Mouse (Mus musculus): ENCODE measurements around the gene Fam114a1. TPM values are rescaled to one million over a fixed set of nuclear protein-coding genes. Genes with fewer than 3 reads are reported as not detected.

Fam114a1 gene
- polyA plus RNA-seq, 1 experiment from 2014 or later: 14.8 TPM

DNA sequence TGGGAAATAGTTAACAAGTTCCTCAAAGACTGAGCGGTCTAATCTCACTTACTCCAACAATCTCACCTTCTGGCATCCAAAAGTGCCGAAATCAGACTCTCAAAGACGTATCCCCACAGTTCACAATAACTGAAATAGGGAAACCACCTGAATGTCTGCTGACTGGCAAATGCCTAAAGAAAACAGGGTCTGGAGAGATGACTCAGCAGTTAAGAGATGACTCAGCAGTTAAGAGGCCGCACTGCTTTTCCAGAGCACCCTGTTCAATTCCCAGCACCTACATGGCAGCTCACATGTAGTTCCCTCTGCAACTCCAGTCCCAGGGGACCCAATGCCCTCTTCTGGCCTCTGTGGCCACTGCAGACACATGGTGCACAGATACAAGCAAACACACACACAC, 108.2 kb downstream of the Fam114a1 start:
- ATAC-seq (ENCODE audit: low FRiP score) (no peak), DNase-seq (ENCODE audit: low spot score, missing footprints) (no peak)
- H3K9ac ChIP-seq (ENCODE audit: low read length): no peak overlapping the region
- no peak overlapping the region for H3K4me2 ChIP-seq
- no peaks in the 10 kb centered on the region for H3K4me1 ChIP-seq (ENCODE audit: control insufficient read depth, insufficient read depth, low read length)
- H3K36me3 ChIP-seq (ENCODE audit: control insufficient read depth, insufficient read depth, low read length): no peaks in the 10 kb centered on the region
- H3K4me3 ChIP-seq (ENCODE audit: low read depth, low read length): no peak overlapping the region
- no peaks in the 10 kb centered on the region for H3K9me3 ChIP-seq (ENCODE audit: control insufficient read depth, low read length)
- H3K27me3 ChIP-seq (ENCODE audit: control insufficient read depth, insufficient read depth, low read length): no peaks in the 10 kb centered on the region
- no peak overlapping the region for H3K27ac ChIP-seq (ENCODE audit: low read depth, low read length)
- 97% methylated on average over 4 of the region's 4 CpGs for WGBS

DNA sequence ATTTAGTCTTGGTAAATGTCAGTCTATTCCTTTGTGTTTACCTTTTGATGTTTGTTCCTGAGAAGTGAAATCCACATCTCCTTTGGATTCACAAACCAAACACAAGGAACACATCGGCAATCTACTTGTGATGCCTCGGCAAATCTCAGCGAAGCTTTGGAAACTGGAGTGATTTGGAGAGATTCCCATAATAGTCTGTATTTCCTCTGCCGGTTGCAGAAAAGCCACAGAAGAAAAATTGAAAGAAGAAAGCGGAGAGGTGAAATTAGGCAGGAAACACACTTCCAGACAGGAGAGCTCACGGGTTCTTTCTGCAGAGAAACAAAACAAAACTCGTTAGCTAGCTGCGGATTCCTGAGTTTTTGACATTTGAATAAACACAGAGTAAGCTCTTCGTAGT, 110.0 kb downstream of the Fam114a1 start:
- no peaks in the 10 kb centered on the region for H3K36me3 ChIP-seq (ENCODE audit: control insufficient read depth, insufficient read depth, low read length)
- H3K4me3 ChIP-seq (ENCODE audit: low read depth, low read length): no peak overlapping the region
- ATAC-seq (ENCODE audit: low FRiP score) (no peak), DNase-seq (ENCODE audit: low spot score, missing footprints) (no peak)
- no peaks in the 10 kb centered on the region for H3K27me3 ChIP-seq (ENCODE audit: control insufficient read depth, insufficient read depth, low read length)
- no peak overlapping the region for H3K4me2 ChIP-seq
- H3K9me3 ChIP-seq (ENCODE audit: control insufficient read depth, low read length): no peaks in the 10 kb centered on the region
- no peaks in the 10 kb centered on the region for H3K4me1 ChIP-seq (ENCODE audit: control insufficient read depth, insufficient read depth, low read length)
- no peak overlapping the region for H3K9ac ChIP-seq (ENCODE audit: low read length)
- WGBS: 81% methylated on average over 9 of the region's 9 CpGs
- H3K27ac ChIP-seq (ENCODE audit: low read depth, low read length): no peak overlapping the region

DNA sequence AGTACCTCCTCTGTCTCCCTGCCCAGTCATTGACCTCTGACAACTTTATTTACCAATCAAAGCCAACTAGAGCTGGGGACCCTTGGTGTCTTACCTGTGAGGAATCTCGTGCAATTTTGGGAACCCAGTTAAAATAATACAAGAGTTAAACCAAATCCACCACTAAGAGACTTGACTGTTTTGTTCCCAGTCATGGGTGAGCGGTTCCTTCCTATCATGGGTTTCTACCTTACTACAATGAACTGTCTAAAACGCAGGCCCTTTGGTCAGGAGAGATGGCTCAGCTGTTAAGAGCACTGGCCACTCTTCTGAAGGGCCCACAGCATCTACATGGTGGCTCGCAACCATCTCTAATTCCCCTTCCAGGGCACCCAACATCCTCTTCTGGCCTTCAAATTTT, 112.0 kb downstream of the Fam114a1 start:
- no peak overlapping the region for H3K9ac ChIP-seq (ENCODE audit: low read length)
- no peaks in the 10 kb centered on the region for H3K36me3 ChIP-seq (ENCODE audit: control insufficient read depth, insufficient read depth, low read length)
- H3K4me2 ChIP-seq: no peak overlapping the region
- H3K27ac ChIP-seq (ENCODE audit: low read depth, low read length): no peak overlapping the region
- WGBS: 71% methylated on average over 4 of the region's 4 CpGs
- no peaks in the 10 kb centered on the region for H3K9me3 ChIP-seq (ENCODE audit: control insufficient read depth, low read length)
- H3K4me3 ChIP-seq (ENCODE audit: low read depth, low read length): no peak overlapping the region
- no peak for ATAC-seq (ENCODE audit: low FRiP score)
- peak; percentile 59 for DNase-seq (ENCODE audit: low spot score, missing footprints)
- no peaks in the 10 kb centered on the region for H3K4me1 ChIP-seq (ENCODE audit: control insufficient read depth, insufficient read depth, low read length)
- H3K27me3 ChIP-seq (ENCODE audit: control insufficient read depth, insufficient read depth, low read length): no peaks in the 10 kb centered on the region

DNA sequence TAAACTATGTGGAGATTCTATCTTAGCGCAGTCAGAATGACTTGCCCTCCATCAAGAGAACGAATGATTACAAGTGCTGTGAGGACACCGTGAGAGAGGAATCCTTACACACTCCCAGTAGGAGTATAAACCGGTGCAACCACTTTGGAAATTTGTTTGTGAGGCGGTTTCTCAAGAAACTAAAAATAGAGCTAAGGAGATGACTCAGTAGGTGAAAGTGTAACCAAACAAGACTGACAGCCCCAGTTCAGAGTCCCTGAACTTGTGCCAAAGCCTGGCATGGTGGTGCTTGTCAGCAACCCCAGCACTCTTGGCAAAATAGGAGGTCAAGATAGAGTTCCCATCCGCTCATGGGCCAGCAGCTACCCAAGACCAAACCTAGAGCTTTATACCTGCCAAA, 116.7 kb downstream of the Fam114a1 start:
- WGBS: 90% methylated on average over 6 of the region's 6 CpGs
- DNase-seq (ENCODE audit: low spot score, missing footprints): peak; percentile 35
- no peak overlapping the region for H3K27ac ChIP-seq (ENCODE audit: low read depth, low read length)
- H3K9ac ChIP-seq (ENCODE audit: low read length): no peak overlapping the region
- H3K9me3 ChIP-seq (ENCODE audit: control insufficient read depth, low read length): no peaks in the 10 kb centered on the region
- H3K27me3 ChIP-seq (ENCODE audit: control insufficient read depth, insufficient read depth, low read length): no peaks in the 10 kb centered on the region
- H3K4me1 ChIP-seq (ENCODE audit: control insufficient read depth, insufficient read depth, low read length): no peaks in the 10 kb centered on the region
- no peak overlapping the region for H3K4me3 ChIP-seq (ENCODE audit: low read depth, low read length)
- H3K4me2 ChIP-seq: no peak overlapping the region
- no peak for ATAC-seq (ENCODE audit: low FRiP score)
- no peaks in the 10 kb centered on the region for H3K36me3 ChIP-seq (ENCODE audit: control insufficient read depth, insufficient read depth, low read length)

DNA sequence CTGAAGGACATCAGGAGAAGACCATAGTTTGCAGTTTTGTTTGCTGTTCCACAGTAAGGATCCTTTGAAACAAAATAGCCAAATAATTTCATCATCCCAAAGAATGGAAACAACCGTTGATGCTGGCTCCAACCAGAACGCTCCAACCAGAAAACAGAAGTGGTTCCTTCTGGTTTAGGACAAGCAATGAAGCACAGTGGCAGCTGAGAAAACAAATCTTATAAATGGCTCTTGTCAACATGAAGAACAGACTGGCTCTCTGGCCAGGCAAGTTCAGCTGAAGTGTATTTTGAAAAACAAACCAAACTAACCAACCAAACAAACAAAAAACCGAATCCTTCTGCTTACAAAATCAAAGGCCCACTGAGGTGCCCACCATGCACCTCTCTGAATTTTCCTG, 119.8 kb downstream of the Fam114a1 start:
- Histone ChIP-seq H3K4me3 (ENCODE audit: low read depth, low read length) (no peak overlapping the region), H3K9me3 (ENCODE audit: control insufficient read depth, low read length) (no peaks in the 10 kb centered on the region), H3K9ac (ENCODE audit: low read length) (no peak overlapping the region), H3K36me3 (ENCODE audit: control insufficient read depth, insufficient read depth, low read length) (no peaks in the 10 kb centered on the region), H3K27me3 (ENCODE audit: control insufficient read depth, insufficient read depth, low read length) (no peaks in the 10 kb centered on the region), H3K4me2 (no peak overlapping the region), H3K4me1 (ENCODE audit: control insufficient read depth, insufficient read depth, low read length) (no peaks in the 10 kb centered on the region), H3K27ac (ENCODE audit: low read depth, low read length) (no peak overlapping the region)
- DNase-seq (ENCODE audit: low spot score, missing footprints): no peak
- ATAC-seq (ENCODE audit: low FRiP score): no peak
- WGBS: 72% methylated on average over 3 of the region's 3 CpGs

DNA sequence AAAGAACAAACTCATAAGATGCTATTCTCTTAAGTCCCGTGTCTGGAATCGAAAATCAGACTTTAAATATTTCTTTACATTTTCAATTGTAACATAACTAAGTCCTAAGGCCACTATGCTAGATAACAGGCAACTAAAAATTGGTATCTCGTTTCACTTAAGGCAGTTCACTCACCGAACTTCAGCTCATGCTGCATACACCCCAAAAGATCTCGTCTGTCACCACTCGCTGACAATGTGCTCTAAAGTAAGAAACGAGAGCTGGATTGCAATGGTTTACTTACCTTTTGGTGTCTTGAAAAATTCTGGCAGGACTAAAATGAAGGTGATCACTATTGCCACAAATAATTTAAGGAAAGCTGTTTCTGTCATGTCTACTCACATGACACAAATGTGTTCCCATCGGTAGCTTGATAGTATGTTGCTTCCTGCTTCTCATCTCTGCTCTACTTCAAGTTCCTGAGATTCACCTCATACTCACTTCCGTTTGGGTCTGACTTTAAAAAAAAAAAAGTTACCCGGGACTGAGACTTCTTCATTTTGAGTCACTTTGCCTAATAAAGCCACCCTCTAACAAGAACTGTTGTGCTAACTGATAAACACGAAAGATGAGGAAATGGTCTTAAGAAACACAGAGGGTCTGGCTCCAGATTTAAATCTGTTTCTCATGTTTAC, 121.5 kb downstream of the Fam114a1 start:
- 81% methylated on average over 11 of the region's 11 CpGs for WGBS
- H3K9ac ChIP-seq (ENCODE audit: low read length): no peak overlapping the region

More for the DNA sequence above, 121.5 kb downstream of the Fam114a1 start:
- no peaks in the 10 kb centered on the region for H3K9me3 ChIP-seq (ENCODE audit: control insufficient read depth, low read length)
- no peak for DNase-seq (ENCODE audit: low spot score, missing footprints)
- H3K4me3 ChIP-seq (ENCODE audit: low read depth, low read length): no peak overlapping the region
- no peaks in the 10 kb centered on the region for H3K4me1 ChIP-seq (ENCODE audit: control insufficient read depth, insufficient read depth, low read length)
- ATAC-seq (ENCODE audit: low FRiP score): no peak
- H3K4me2 ChIP-seq: no peak overlapping the region
- H3K36me3 ChIP-seq (ENCODE audit: control insufficient read depth, insufficient read depth, low read length): no peaks in the 10 kb centered on the region
- no peak overlapping the region for H3K27ac ChIP-seq (ENCODE audit: low read depth, low read length)
- H3K27me3 ChIP-seq (ENCODE audit: control insufficient read depth, insufficient read depth, low read length): no peaks in the 10 kb centered on the region

MicroRNAs within 50 kb of the gene (microRNA counts, 519-probe panel; counts per million panel counts)
- microRNA mmu-miR-574-3p (1,466 counts per million, percentile 2 among the panel's probes with 10 or more counts), microRNA mmu-miR-574-5p (not detected)

Small RNAs within 50 kb of the gene (microRNA-seq; reads per million reads assigned to microRNA genes)
- 84.7 reads per million, percentile 51 among the genes with 10 or more reads in this experiment for gene Mir574

Other genes starting within 250 kb of the Fam114a1 start
- 34.8 and 37.7 TPM in 2 replicates for gene Klf3, start 166.7 kb upstream of the Fam114a1 start, polyA plus RNA-seq (2014; fragmentation: Nextera tagmentation; extraction: Ambion mirVana)
- 0.62 and 0.85 TPM in 2 replicates for gene Tlr1, start 36.5 kb upstream of the Fam114a1 start, polyA plus RNA-seq (2014; fragmentation: Nextera tagmentation; extraction: Ambion mirVana)
- gene Tlr6, start 10.0 kb upstream of the Fam114a1 start, polyA plus RNA-seq (2014; fragmentation: Nextera tagmentation; extraction: Ambion mirVana): 0.33 and 0.41 TPM in 2 replicates
- gene Tmem156, start 122.1 kb downstream of the Fam114a1 start, polyA plus RNA-seq (2014; fragmentation: Nextera tagmentation; extraction: Ambion mirVana): 0.19 TPM in 1 of 2 replicates, not detected in the other
- gene Klhl5, start 137.5 kb downstream of the Fam114a1 start, polyA plus RNA-seq (2014; fragmentation: Nextera tagmentation; extraction: Ambion mirVana): 18.7 and 20.6 TPM in 2 replicates
- gene Wdr19, start 229.6 kb downstream of the Fam114a1 start, polyA plus RNA-seq (2014; fragmentation: Nextera tagmentation; extraction: Ambion mirVana): 14.6 and 14.9 TPM in 2 replicates

All from midbrain, embryonic 11.5 days (tissue).